Mouse (Mus musculus) stomach, postnatal 0 days (tissue): Measurements from ENCODE around the gene 4632433K11Rik. TPM values are rescaled to one million over a fixed set of nuclear protein-coding genes. Genes with fewer than 3 reads are reported as not detected.

ENCODE experiments used
- ATAC-seq: fragments of 200-750 bp; cut with Nextera tagmentation; 2 replicates; pipeline ENCODE4 v1.8.0; 2017; ENCODE audit not compliant: low FRiP score, low TSS enrichment
- DNase-seq: peaks from one replicate; pipeline ENCODE4 v3.0.0-alpha.2; 2016; ENCODE audit warnings: low spot score
- H3K27ac ChIP-seq: fragments of 300-500 bp; sonication (generic); replicated peaks from 2 replicates; pipeline ENCODE4 v1.5.1; 2014; ENCODE audit warnings: mild to moderate bottlenecking, control low read depth
- H3K27me3 ChIP-seq: fragments of 300-500 bp; sonication (generic); 2 replicates; pipeline ENCODE4 v1.6.1; 2014; ENCODE audit warnings: low read length; ENCODE audit not compliant: control insufficient read depth, insufficient read depth
- H3K36me3 ChIP-seq: fragments of 300-500 bp; sonication (generic); 2 replicates; pipeline ENCODE4 v1.6.1; 2014; ENCODE audit warnings: low read length, mixed read lengths; ENCODE audit not compliant: control insufficient read depth, insufficient read depth
- H3K4me1 ChIP-seq: fragments of 300-500 bp; sonication (generic); replicated peaks from 2 replicates; pipeline ENCODE4 v1.6.1; 2014; ENCODE audit warnings: antibody characterized with exemption; ENCODE audit not compliant: control insufficient read depth, insufficient read depth
- H3K4me2 ChIP-seq: fragments of 300-500 bp; sonication (generic); replicated peaks from 2 replicates; pipeline ENCODE4 v1.6.1; 2014; ENCODE audit warnings: low read depth, mild to moderate bottlenecking, control low read depth, moderate library complexity
- H3K4me3 ChIP-seq: fragments of 300-500 bp; sonication (generic); 2 replicates; pipeline ENCODE4 v1.5.1; 2014; ENCODE audit warnings: low read depth, low read length, control low read depth
- H3K9ac ChIP-seq: fragments of 300-500 bp; sonication (generic); 2 replicates; pipeline ENCODE4 v1.6.1; 2014; ENCODE audit warnings: mild to moderate bottlenecking, low read length, control low read depth, mixed read lengths
- H3K9me3 ChIP-seq: fragments of 300-500 bp; sonication (generic); 2 replicates; pipeline ENCODE4 v1.6.1; 2016; ENCODE audit warnings: low read length; ENCODE audit not compliant: control insufficient read depth
- CTCF ChIP-seq: IDR thresholded peaks from 2 replicates; pipeline ENCODE4 v1.5.1; 2016; ENCODE audit warnings: antibody characterized with exemption, low read depth, mild to moderate bottlenecking, moderate library complexity
- EP300 ChIP-seq: optimal IDR thresholded peaks from 2 replicates; pipeline ENCODE3; 2016; ENCODE audit warnings: antibody characterized with exemption
- WGBS: fragments of 180-500 bp; shearing (Covaris S2); extraction: QIAGEN DNeasy Blood & Tissue Kit; methylation state at CpG from one replicate; pipeline ENCODE4 v1.1.7; 2014; 5-methylcytosine and 5-hydroxymethylcytosine counted together
- polyA plus RNA-seq: library from polyadenylated mRNA; unstranded; fragments of >200 nt; fragmentation: Nextera tagmentation; extraction: Ambion mirVana; gene quantifications from 2 replicates; pipeline ENCODE4 v1.2.1, GENCODE M21; 2015

The 4632433K11Rik gene
- polyA plus RNA-seq, 1 experiment from 2014 or later = not detected

GRCm38 (mm10) chr7:5029543-5029942 lies 4.4 kb upstream of the 4632433K11Rik start:
- Histone ChIP-seq H3K4me1 (no peaks in the 10 kb centered on the region), H3K4me3 (no peak overlapping the region), H3K9me3 (peaks cover 11% of the 10 kb centered on the region), H3K9ac (no peak overlapping the region), H3K27ac (no peak overlapping the region), H3K36me3 (peaks cover 47% of the 10 kb centered on the region), H3K4me2 (no peak overlapping the region), H3K27me3 (no peaks in the 10 kb centered on the region)
- 93% methylated on average over 22 of the region's 22 CpGs for whole genome bisulfite sequencing
- TF ChIP-seq CTCF (no peak), EP300 (no peak)
- ATAC-seq (no peak), DNase-seq (no peak)

- Histone ChIP-seq H3K36me3 (peaks cover 47% of the 10 kb centered on the region), H3K9me3 (peaks cover 11% of the 10 kb centered on the region), H3K4me2 (no peak overlapping the region), H3K27ac (no peak overlapping the region), H3K4me3 (no peak overlapping the region), H3K27me3 (no peaks in the 10 kb centered on the region), H3K4me1 (no peaks in the 10 kb centered on the region), H3K9ac (no peak overlapping the region)
- ATAC-seq = no peak
- no peak for DNase-seq
- TF ChIP-seq EP300 (no peak), CTCF (no peak)
- WGBS = 90% methylated on average over 21 of the region's 21 CpGs
These were observed 4.0 kb upstream of the 4632433K11Rik start for GRCm38 (mm10) chr7:5029946-5030345.

- DNase-seq (no peak), ATAC-seq (no peak)
- peaks cover 51% of the 10 kb centered on the region for H3K36me3 ChIP-seq
- H3K4me3 ChIP-seq = no peak overlapping the region
- H3K9ac ChIP-seq = no peak overlapping the region
- TF ChIP-seq CTCF (no peak), EP300 (no peak)
- H3K4me1 ChIP-seq = no peaks in the 10 kb centered on the region
- no peak overlapping the region for H3K4me2 ChIP-seq
- no peak overlapping the region for H3K27ac ChIP-seq
- H3K9me3 ChIP-seq = peaks cover 11% of the 10 kb centered on the region
- H3K27me3 ChIP-seq = no peaks in the 10 kb centered on the region
- 88% methylated on average over 63 of the region's 63 CpGs for WGBS
These were observed 3.2 kb upstream of the 4632433K11Rik start for GRCm38 (mm10) chr7:5030554-5031275.

- Histone ChIP-seq H3K9ac (no peak overlapping the region), H3K36me3 (peaks cover 50% of the 10 kb centered on the region), H3K4me2 (no peak overlapping the region), H3K27ac (no peak overlapping the region), H3K4me3 (no peak overlapping the region), H3K9me3 (peaks cover 11% of the 10 kb centered on the region), H3K4me1 (no peaks in the 10 kb centered on the region), H3K27me3 (no peaks in the 10 kb centered on the region)
- WGBS = 86% methylated on average over 45 of the region's 46 CpGs
- TF ChIP-seq EP300 = no peak
- no peak for DNase-seq
- no peak for ATAC-seq
These were observed 2.4 kb upstream of the 4632433K11Rik start for GRCm38 (mm10) chr7:5031496-5031895.

- Histone ChIP-seq H3K4me1 (no peaks in the 10 kb centered on the region), H3K27ac (no peak overlapping the region), H3K4me2 (no peak overlapping the region), H3K4me3 (no peak overlapping the region), H3K9me3 (peaks cover 6% of the 10 kb centered on the region), H3K36me3 (peaks cover 26% of the 10 kb centered on the region), H3K27me3 (no peaks in the 10 kb centered on the region), H3K9ac (no peak overlapping the region)
- WGBS = 96% methylated on average over 17 of the region's 17 CpGs
- TF ChIP-seq EP300 (no peak), CTCF (no peak)
- ATAC-seq = no peak
- DNase-seq = no peak
These were observed 1.7 kb downstream of the 4632433K11Rik start for GRCm38 (mm10) chr7:5035628-5036027.

- no peak for TF ChIP-seq EP300
- no peak for TF ChIP-seq CTCF
- Histone ChIP-seq H3K4me1 (no peaks in the 10 kb centered on the region), H3K27ac (no peak overlapping the region), H3K4me3 (no peak overlapping the region), H3K9me3 (peaks cover 1% of the 10 kb centered on the region), H3K4me2 (no peak overlapping the region), H3K27me3 (no peaks in the 10 kb centered on the region), H3K36me3 (peaks cover 21% of the 10 kb centered on the region), H3K9ac (no peak overlapping the region)
- ATAC-seq (no peak), DNase-seq (no peak)
- 96% methylated on average over 9 of the region's 9 CpGs for WGBS
These were observed 2.2 kb downstream of the 4632433K11Rik start for GRCm38 (mm10) chr7:5036136-5036535.
